Mouse (Mus musculus): ENCODE measurements around the gene Vipr2.

- no peak for TF ChIP-seq CTCF (IDR thresholded peaks at IDR 0.05; ENCODE audit: control insufficient read depth, insufficient read depth, low read length)
- no peak for TF ChIP-seq POLR2A (IDR thresholded peaks at IDR 0.05; ENCODE audit: borderline replicate concordance, control insufficient read depth, low read depth, low read length)
Observed at GRCm38 (mm10) chr12:116142464-116142863, 64.9 kb downstream of the Vipr2 start.

Measured in bone marrow, adult 2 months (tissue).